Mouse (Mus musculus): ENCODE measurements around the gene Gm20696.

Gm20696 gene

DNA sequence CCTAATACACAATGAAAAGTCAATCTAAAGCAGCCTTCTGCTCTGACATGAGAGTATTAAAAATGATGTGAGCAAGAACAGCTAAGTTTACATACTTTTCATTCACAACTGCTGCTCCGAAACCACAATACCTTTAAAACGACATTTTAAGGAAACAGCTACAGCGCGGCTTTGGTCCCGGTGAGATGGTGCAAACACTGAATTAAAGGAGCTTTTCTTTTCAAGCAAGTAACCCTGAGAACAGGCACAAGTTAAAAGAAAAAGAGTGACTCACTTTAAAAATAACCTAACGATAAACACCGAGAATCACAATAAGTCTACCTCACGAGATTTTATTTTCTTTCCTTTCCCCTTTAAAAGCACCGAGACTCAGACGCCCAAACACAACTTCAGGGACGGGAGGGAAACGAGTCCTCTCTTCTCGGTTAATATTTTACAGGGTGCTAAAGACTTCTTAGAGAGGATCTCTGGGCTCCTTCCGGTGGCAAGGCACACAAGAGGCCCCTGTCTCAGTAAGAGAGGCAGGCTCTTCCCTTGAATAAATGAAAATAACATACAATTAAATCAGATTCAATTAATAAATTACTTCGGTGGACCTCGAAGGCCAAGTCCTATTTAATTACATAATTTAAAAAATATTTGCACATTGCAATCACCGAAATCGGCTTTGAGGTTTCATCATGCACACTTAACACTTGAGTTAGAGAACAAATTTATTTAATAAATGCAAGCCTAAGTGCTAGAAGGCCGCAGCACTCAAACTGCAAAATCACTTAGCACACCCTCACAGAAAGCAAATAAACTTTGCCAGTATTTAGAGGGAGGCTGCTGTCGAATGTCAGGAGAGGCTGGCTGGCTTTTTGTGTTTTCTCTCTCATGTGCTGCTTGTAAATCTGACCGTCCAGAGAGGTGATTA, 391.0 kb downstream of the Gm20696 start:
- no peak for DNase-seq

DNA sequence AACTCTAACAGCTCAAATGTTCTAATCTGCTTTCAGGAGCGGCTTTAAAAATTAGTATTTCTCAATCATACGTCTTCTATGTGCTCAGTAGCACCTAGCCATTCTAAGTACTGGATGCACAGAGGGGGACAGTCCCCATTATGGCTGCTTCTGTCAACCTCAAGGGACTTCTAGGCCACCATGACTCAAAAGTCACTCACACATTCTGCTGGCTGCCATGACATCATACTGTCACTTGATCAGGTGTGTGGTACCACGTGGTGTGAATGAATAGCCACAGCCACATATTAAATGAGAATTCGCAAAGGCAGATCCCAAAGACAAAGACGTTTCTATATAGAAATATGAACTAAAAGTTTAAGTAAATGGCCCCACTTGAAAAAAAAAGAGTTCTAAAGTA, 391.9 kb downstream of the Gm20696 start:
- no peak for DNase-seq

DNA sequence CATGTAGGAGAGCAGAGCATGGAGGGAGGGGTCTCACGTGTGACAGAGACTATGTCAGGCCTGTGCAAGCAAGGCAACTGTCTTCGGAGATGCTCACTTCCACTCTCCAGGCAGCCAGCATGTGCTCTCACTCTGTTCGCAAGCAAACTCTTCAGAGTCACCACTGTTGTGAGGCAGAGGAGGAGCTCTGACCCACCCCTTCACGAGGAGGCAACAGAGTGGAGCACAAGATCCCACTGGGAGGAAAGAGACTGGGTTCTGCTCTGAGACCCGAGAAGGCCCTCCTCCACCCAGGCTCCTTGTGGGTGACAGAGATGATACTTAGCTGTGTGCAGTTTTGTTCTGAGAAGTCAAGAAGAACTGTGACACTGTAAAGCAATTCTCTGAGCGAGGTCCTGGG, 392.4 kb downstream of the Gm20696 start:
- no peak for DNase-seq

DNA sequence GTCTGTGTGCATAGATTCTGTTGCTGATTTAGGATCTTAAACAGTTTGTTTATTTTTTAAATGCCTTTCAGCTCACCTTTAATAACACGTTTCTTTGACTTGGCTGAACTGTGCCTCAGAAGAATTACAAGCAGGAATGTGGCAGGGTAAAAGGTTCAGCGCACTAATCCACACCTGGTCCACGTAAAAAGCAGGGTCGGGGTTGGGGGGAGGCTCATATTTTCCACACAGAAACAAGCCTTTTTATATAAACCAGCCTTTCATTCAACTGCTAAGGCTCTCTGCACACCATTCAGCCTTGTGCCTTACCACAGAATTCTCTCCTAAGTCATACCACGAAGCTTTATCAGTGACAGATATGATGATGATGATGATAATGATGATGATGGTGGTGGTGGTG, 393.4 kb downstream of the Gm20696 start:
- DNase-seq: no peak

DNA sequence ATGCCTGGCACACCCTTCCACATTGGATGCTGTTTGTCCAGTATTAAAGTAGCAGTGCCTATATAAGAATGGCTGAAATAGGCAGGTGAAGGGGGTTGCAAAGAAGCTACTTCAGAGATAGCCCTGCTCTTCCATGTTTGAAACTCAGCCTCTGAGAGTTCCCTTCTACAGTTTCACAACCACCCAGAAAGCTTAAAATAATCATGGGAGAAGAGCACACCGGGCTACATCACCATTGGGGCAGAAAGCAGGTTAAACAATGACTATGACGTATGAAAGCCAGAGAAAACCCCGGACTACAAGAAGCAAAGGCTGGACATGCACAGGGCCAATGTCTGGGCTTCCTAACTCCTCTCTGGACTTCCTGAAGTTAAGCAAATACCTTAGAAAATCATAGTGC, 394.4 kb downstream of the Gm20696 start:
- DNase-seq: no peak

DNA sequence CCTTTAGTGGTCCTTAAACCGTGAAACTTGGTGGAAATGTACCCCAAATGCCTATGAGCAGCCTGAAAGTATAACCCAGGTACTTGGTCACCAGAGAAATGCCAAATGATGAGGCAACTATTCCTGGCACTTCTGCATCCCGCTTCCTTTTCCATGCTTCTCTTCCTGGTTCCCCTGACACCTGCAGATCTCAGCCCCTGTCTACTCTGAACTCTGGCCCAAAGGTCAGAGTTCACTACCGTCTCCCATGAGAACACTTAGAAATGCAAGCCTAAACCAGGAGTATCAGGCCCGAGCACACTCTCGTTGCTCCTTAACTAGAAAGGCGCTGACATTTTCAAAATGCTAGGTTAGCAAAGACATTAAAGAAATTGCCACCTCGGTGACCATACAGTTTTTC, 394.9 kb downstream of the Gm20696 start:
- no peak for DNase-seq

DNA sequence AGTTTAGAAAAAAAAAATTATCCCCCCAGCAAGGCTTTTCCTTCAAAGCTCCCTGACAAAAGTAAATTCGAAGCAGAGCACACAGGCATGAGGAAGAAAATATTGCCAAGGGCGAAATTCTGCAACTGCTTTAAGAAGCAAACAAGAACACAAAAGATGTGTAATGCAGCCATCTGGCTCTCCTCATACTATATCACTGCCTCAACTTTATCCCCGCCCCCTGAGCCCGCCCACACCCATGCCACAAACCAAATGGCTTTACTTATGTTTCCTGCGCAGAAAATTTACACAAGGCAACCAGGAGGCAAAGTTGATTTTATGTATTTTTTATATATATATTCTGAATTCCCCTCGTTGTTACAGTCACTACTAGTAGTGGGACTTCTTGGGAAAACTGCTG, 396.7 kb downstream of the Gm20696 start:
- DNase-seq: no peak

DNA sequence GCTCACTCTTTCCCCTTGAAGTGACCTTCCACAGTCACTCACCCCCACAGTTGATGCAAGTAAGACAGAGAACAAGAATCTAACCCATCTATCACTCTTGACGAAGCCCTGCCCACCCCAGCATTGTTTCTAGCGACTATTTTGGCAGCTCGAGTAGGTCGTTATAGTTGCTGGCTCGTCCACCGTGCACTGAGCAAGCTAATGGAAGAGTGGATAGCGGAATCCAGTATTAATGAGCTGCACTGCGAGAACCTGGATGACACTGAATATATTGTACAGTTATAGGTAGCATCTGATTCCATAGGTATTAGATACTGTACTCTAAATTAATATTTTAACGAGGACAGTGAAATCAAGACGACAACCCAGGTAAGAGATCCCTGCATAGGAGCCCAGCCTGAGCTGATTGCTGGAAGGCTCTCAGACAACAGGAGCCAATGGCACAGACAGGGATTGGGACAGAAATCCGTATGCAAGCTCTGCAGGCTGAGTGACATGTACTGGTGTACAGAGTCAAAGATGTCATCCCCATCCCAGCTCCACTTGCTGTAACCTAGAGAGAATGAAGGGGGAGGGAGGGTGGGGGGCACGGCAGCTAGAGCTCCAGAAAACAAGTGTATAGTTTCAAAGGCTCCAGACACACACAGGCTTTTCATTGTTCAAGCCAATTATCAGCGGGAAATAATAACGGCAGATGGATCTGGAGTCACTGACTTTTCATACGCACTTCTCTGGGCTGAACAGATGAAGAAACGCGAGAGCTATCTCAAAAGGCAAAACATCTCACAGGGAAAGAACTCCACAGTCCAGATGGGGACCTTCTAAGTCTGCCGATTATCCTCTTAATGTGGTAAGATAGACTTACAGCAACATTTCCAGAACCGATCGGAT, 398.2 kb downstream of the Gm20696 start:
- no peak for DNase-seq

DNA sequence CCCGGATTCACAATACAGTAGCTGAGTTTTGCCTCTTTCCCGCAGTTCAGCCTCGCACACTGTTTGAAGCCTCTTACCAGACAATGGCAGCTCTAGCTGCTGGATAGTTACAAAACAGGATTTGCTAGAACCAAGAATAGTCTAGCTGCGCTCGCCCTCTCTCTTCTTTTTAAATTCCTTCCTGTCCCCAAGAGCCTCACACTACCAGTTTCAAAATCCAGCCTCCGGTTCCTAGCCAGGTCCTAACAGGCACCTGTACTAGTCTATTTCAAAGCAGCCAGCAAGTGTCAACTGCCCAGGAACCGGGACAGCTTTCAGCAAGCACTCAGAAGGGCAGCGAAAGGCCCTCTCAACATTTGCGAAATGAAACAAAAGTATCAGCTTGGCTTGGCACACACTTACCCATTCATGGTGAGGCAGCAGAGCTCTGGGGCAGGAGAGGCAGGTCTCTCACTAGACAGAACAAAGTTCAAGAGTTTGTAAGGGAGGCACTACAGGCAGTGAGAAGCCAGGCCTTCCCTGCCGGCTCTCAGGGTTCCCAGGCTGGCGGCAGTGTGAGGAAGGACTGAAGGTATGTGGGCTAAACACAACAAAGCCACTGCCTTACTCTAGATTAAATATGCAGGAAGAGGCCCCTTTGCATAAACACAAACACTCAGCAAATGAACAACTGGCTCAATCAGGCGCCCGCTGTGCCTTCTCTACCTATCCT, 400.5 kb downstream of the Gm20696 start:
- peak; percentile 58 for DNase-seq

DNA sequence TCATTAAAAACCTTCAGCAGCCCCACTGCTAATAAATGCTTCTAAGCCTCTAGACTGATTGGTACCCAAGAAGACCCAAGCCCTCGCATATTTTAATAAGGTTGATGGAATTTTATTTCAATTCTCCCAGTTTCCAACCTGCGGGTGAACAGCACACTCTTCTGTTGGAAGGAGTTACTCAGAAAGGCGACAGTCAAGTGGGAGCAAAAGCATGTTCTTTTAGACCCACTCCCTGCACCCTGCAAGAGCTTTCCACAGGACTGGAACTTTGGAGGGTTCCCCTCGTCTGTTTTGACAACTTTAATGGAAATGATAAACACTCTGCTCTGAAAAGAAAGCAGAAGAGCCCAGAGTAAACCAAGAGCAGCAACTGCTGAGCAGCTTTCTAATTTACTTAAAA, 401.4 kb downstream of the Gm20696 start:
- DNase-seq: no peak

DNA sequence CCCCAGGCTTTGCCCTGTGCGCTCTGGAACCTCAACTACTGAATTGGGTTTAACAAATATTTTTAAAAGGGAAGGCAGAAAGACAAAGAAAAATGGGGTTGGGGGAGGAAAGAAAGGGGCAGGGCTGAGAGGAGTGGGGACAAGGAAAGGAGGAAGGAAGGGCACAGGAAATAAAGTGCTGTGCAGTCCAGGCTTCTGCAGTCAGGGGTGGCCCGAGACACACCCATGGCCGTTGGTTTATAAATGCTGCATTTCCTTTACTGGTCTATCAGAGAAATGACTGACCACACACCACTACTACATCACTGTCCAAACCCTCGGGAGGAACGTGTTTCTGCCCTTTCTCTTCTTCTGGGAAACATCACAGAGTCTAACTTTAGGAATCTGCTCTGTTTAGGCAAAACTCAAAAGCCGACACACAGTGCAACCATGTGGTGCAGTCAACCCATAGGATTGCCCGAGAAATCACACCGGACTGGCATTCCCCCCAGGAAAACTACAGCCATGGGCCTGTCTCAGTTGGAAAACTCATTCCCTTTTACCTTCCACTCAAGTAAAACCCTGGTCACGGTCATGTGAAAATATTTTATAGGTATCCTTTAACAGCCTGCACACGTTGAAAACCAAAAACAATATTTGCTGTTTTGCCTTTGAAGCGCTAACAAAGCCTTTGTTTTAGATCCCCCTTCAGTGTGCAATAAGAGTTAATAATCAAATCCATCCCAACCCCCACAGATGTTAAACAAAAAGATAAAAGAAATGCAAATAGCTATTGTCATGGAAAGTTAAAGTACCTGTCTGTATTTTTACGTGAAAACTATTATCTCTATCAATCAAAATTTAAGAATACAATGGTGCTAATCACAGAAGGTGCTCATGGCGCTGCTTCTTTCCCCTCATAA, 402.2 kb downstream of the Gm20696 start:
- no peak for DNase-seq

DNA sequence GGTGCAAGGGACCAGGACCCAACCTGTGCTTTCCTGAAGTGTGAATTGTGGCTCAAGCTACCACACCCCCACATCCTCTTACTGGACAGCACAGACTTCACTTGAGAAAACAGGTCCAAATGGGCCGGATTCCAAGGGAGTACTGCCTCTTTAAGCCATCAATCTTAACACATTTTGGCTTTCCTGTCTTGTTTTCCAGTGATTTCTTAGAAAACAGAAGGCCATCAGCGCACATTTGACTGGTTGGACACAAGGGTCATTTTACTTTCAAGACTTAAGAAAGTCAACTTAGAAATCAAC, 402.8 kb downstream of the Gm20696 start:
- peak; percentile 52 for DNase-seq

DNA sequence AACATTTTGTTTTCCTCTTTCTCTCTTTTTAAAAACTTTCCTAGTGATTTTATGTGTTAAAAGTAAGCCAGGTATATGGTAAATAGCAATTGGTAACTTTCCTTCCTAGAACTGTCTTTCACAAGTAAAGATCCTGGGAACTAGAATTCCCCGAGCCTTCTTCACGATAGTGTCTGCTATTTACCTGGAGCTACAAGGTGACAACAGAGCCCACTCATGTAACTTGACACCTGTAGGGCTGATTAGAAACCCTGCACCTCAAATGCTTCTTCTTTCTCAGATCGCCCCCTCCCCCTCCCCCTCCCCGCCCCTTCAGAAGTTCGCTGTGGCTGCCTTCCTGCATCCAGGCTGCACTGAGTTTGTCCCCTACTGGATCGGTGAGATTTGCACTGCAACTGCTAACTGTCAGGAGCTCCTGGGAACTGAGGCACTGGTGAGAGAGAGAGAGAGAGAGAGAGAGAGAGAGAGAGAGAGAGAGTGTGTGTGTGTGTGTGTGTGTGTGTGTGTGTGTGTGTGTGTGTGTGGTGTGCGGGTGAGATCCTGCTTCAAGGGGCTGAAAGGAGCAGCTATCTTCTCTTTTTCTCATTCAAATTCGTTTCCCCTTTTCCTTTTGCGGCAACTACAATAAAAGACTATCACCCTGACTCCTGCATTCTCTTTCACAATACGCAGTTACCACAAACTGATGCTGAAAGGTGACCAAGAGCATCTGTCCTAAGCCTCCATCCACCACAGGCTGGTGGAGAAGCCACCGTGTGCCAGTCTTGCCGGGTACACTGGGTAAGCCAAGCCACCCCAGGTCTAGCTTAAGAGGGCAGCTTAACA, 403.3 kb downstream of the Gm20696 start:
- DNase-seq: no peak

DNA sequence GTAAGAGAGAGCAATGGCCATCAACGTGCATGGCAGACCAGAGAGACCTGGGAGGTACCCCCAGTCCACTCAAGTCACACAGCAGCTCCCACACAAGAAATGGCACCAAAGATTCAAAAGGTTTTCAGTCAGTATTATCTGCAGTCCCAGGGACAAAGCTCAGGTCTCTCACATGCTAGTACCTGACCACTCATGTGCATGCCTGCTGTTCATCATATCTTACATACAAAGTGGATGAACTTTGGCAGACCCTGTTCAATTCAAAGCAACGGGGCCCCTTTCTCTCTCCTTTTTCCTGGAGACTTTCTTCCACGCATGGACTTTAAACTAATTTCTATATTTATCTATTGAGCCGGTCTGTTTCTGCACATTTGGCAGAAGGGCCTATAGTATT, 404.9 kb downstream of the Gm20696 start:
- DNase-seq: no peak

DNA sequence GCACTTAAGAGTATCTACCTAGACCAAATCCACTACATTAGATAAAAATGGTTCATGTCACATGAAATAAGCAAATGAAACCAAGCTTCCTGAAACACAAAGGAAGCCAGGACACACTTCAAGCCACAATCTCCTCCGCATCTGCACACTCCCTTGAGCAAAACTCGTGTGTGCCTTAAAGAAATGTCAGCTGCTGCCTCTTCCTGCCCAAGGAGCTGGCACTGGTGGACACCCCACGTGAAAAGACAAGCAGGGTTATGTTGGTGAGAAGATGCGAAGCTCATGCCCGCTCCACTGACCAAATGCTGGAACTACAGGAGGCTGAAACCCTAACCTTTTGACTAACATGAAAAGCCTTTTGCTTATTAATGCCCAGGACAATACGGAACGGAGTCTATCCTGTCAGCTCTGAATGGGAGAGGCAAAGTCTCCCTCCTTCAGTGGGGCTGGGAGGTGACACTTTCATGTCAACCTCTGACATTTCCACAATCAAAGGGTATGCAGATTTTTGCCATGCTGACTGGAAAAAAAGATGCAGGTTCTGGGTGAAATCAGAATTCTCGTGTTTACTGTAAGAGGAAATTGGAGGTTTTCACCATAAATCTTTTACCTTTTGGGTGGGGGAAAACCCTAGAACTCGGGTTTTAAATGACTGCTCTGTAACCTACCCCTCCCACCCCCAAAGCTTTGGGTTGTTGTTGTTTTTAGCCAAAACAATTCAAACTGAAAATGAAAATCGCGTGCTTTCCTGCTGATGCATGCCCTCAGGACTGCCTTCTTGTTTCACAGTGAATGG, 405.5 kb downstream of the Gm20696 start:
- no peak for DNase-seq

DNA sequence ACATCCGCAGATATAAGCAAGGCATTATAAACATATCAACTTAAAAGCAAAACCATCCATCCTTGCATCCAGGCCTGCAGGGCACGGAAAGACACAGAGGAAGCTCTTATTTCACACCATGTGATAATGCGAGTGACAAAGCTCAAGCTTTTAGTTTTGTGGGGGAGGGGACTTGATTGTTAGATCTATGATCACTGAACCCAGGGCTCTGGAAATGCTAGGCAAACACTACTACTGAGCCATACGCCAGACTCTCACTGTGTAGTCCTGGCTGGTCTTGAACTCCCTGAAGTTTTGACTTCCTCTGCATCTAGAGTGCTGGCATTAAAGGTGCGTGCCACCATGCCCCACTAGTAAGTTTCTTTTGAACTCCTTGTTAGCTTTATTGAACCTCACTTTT, 408.3 kb downstream of the Gm20696 start:
- DNase-seq: no peak

DNA sequence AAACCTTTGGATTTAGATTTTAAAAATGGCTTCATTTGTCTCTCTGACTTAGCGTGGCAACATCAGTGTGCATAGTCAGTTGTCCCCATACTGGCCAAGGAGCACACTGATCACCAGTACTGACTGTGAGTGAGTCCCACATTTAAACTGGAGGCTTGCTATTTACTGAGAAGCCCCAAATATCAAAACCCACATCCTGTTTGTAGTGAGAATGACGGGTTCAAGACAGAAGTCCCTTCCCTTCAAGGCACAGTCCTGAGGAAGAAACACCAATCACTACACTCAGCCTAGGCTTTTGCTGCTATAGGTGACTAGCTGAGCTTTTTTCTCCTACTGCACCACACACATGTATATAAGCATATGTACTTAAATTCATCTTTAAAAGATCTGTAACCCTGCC, 408.9 kb downstream of the Gm20696 start:
- DNase-seq: no peak

DNA sequence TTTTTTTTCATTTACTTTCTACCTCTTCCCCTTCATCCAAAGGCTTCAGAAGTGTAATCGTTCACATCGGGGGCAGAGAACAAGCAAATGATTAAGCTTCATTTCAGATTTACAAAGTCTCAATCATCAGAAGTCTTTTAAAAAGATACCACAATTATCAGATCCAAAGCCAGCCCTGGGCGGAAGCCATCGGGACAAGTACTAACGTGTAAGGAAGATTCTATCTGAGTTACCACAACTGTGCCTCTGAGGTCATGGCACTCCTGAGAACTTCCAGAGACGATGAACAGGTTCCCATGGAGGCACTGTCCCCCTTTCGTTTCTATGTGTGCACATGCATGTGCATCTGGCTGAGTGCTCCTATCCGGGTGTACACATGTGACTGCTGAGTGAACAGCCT, 413.3 kb downstream of the Gm20696 start:
- no peak for DNase-seq

DNA sequence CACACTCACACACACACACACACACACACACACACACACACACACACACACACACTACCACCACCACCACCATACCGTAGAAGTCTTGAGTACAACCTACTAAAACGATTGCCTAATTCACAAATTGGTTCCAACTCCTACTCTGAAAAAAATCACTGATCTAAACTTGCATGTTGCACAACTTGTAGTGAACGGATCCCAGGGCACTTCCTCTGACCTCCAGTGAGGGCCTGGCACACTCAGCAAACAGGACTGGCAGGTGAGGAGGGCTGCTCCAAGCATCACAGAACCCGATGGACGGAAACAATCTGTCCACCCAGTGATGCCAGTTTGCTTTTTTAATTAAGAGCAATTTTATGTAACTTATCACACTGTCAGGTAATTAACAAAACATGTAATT, 413.8 kb downstream of the Gm20696 start:
- no peak for DNase-seq

DNA sequence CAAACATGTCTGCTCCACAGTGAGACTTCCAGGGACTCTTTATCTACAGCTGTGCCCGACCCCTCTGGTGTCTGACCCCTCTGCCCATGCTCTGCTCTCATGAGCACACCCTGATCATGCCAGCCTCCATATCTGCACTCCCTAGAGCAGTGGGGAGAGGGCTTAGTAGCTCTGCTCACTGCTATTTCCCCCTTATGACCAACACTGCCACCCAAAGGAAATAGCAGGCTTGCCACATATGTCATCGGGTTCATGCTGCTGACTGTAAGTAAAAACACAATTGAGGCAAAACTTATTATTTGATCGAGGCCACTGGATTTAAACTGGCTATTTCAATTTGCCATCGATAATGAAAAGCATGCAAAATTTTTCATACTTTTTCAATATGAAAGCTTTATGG, 414.7 kb downstream of the Gm20696 start:
- DNase-seq: no peak

DNA sequence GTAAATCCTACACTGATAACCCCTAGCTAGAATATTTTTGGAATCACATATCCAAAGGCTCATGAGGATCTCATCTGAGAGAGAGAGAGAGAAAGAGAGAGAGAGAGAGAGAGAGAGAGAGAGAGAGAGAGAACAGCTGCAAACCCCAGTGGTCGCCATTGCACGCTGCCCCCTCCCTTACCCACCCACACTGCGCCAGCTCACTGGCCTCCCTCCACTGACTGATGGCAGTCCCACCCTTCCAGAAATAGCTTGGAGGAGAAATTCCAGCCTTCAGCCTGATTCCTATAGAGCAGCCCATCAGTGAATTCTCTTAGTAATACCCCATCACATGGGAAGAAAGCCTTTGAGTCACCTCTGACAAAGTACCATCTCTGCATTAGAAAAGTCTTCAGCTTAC, 415.4 kb downstream of the Gm20696 start:
- DNase-seq: no peak

All from kidney, postnatal 10 days (tissue).